ENCODE assay signal across 8 mouse cellular contexts in the genomic region with DNA sequence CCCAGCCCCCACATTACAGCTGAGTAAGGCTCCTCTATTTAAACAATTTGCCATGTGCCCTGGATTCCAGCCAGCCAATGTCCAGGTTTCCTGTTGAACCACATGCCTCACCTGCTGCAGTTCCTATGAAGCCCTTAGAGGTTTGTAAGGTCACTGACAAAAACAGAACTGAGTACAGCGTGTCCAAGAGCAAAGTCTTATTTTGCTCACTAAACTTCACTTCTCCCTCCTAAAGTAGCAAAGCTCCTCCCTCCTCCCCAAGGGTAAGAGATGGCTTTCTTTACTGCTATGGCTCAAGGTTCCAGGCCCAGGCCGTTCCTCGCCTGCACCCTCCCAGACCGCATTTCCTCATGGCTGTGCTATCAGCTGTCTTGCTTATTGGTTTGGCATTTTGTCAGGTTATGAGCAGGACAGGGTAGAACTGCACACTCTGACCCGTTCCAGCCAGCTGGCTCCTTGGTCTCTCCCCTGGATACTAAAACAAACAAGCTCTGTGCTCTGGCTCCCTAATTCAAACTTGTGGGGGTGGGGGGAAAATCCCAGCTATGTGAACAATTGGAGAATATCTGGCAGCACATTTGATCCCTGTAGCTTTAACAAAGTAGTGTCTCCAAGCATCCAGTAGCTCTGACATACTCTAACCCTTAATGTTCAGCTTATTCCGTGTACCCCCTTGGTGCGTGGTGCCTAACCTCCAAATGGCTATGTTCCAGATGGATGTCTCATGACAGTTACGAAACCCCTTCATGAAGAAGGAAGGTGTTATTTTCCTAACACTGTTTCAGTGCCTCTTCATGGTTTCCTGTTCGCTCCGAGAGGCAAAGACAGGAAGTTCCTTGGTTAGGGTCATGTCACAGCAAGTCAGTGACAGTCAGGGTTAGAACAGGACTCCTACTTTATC. TPM values are rescaled to one million over a fixed set of nuclear protein-coding genes. Genes with fewer than 3 reads are reported as not detected.
DNase-seq lines count a peak whose midpoint lies in the region; ATAC-seq and TF ChIP-seq lines count a peak whose summit lies in the region.

No protein-coding gene starts in this region.

- TF ChIP-seq EP300 in liver, postnatal 0 days (IDR thresholded peaks at IDR 0.05; ENCODE audit: low read depth) = peak; percentile 79

- H3K9me3 ChIP-seq in liver, postnatal 0 days (ENCODE audit: low read length) = no peaks in the 10 kb centered on the region

- H3K36me3 ChIP-seq in liver, postnatal 0 days (replicated peaks; ENCODE audit: insufficient read depth, low read length) = peaks cover 34% of the 10 kb centered on the region

- peak; percentile 77 for DNase-seq in CD4-positive helper T cell, adult 2 months (ENCODE audit: low read depth, low spot score)
- peak; percentile 81 for DNase-seq in adrenal gland, postnatal 14 days
- peak; percentile 84 to 85 for DNase-seq in heart, postnatal 14 days
- DNase-seq in layer of hippocampus, adult 18-20 months (ENCODE audit: low spot score in 2 of 2) = peak; percentile 43 to 86
- peak; percentile 82 for DNase-seq in liver, postnatal 0 days
- DNase-seq in right cerebral cortex, postnatal 36 days (ENCODE audit: low spot score in 2 of 2) = peak; percentile 63 to 77
- peak; percentile 34 for DNase-seq in yolk sac, embryonic 10.5 days (ENCODE audit: low spot score)

- H3K27me3 ChIP-seq in liver, postnatal 0 days (ENCODE audit: insufficient read depth, low read length) = no peaks in the 10 kb centered on the region

- no peak overlapping the region for H3K4me3 ChIP-seq in liver, postnatal 0 days (ENCODE audit: low read depth, low read length)

- WGBS in liver, postnatal 0 days (ENCODE audit: insufficient replicate concordance) = 5% methylated on average over 10 of the region's 10 CpGs

- TF ChIP-seq CTCF in liver, postnatal 0 days (IDR thresholded peaks at IDR 0.05; ENCODE audit: low read depth) = no peak; the same call in 1 of the 2 replicates

- H3K9ac ChIP-seq in liver, postnatal 0 days (replicated peaks) = peak overlapping the region; percentile 47

- peak overlapping the region; percentile 49 for H3K4me2 ChIP-seq in liver, postnatal 0 days (ENCODE audit: low read depth, low read length)

- peaks cover 56% of the 10 kb centered on the region for H3K4me1 ChIP-seq in liver, postnatal 0 days (ENCODE audit: insufficient read depth)

- intact Hi-C loops in heart, postnatal 14 days (cut with DNase I) = no loop called here

- peak overlapping the region; percentile 99 for H3K27ac ChIP-seq in liver, postnatal 0 days (ENCODE audit: low read depth)

- peak; percentile 69 for ATAC-seq in erythroid progenitor cell, adult 5-6 weeks (replicated peaks; ENCODE audit: low FRiP score, poor library complexity, severe bottlenecking)
- ATAC-seq in liver, postnatal 0 days = peak; percentile 91

RNA-seq across cellular contexts. Expression of gene Dclre1b, which starts 7.4 kb away (rescaled TPM):
- 16.6 and 21.9 TPM in 2 replicates for total RNA-seq in adrenal gland, postnatal 14 days (2021)
- 14.3 and 22.0 TPM in 2 replicates for total RNA-seq in erythroid progenitor cell, adult 5-6 weeks (2015; ENCODE audit: low replicate concordance)
- total RNA-seq in erythroid progenitor cell, adult 5-6 weeks (2017; ENCODE audit: low replicate concordance) = 13.4 and 23.0 TPM in 2 replicates
- total RNA-seq in heart, postnatal 14 days (2021) = 10 to 100 TPM; 11.7 to 12.7 TPM
- total RNA-seq in layer of hippocampus, adult 18-20 months (2021) = 10 to 100 TPM in 1 of 2 experiments, 1 to 10 TPM in 1; 9.0 to 12.2 TPM
- polyA plus RNA-seq in liver, postnatal 0 days (2015; fragmentation: Nextera tagmentation; extraction: Ambion mirVana) = 19.0 and 22.8 TPM in 2 replicates

RNA-seq across cellular contexts. Expression of gene Ap4b1, which starts 7.4 kb away (rescaled TPM):
- total RNA-seq in adrenal gland, postnatal 14 days (2021) = 17.2 and 29.1 TPM in 2 replicates
- total RNA-seq in erythroid progenitor cell, adult 5-6 weeks (2015; ENCODE audit: low replicate concordance) = 31.4 and 43.6 TPM in 2 replicates
- total RNA-seq in erythroid progenitor cell, adult 5-6 weeks (2017; ENCODE audit: low replicate concordance) = 36.1 and 43.8 TPM in 2 replicates
- total RNA-seq in heart, postnatal 14 days (2021) = 10 to 100 TPM; 12.7 to 13.9 TPM
- total RNA-seq in layer of hippocampus, adult 18-20 months (2021) = 10 to 100 TPM; 11.4 to 12.6 TPM
- 12.5 and 14.1 TPM in 2 replicates for polyA plus RNA-seq in liver, postnatal 0 days (2015; fragmentation: Nextera tagmentation; extraction: Ambion mirVana)

RNA-seq across cellular contexts. Expression of gene Gm43064, which starts 7.5 kb away (rescaled TPM):
- 0.23 TPM in 1 of 2 replicates, not detected in the other for total RNA-seq in adrenal gland, postnatal 14 days (2021)
- total RNA-seq in erythroid progenitor cell, adult 5-6 weeks (2015; ENCODE audit: low replicate concordance) = 3.2 and 21.4 TPM in 2 replicates
- total RNA-seq in erythroid progenitor cell, adult 5-6 weeks (2017; ENCODE audit: low replicate concordance) = 7.6 TPM in 1 of 2 replicates, not detected in the other
- total RNA-seq in heart, postnatal 14 days (2021) = under 1 TPM; 0.12 TPM
- under 1 TPM; 0.42 to 0.79 TPM for total RNA-seq in layer of hippocampus, adult 18-20 months (2021)
- polyA plus RNA-seq in liver, postnatal 0 days (2015; fragmentation: Nextera tagmentation; extraction: Ambion mirVana) = 0.12 TPM in 1 of 2 replicates, not detected in the other

RNA-seq across cellular contexts. Expression of gene Hipk1, which starts 10.5 kb away (rescaled TPM):
- total RNA-seq in adrenal gland, postnatal 14 days (2021) = 149 and 198 TPM in 2 replicates
- total RNA-seq in erythroid progenitor cell, adult 5-6 weeks (2015; ENCODE audit: low replicate concordance) = 303 and 379 TPM in 2 replicates
- total RNA-seq in erythroid progenitor cell, adult 5-6 weeks (2017; ENCODE audit: low replicate concordance) = 286 and 299 TPM in 2 replicates
- total RNA-seq in heart, postnatal 14 days (2021) = 100 to 1,000 TPM; 113 to 115 TPM
- total RNA-seq in layer of hippocampus, adult 18-20 months (2021) = 100 to 1,000 TPM; 131 to 137 TPM
- polyA plus RNA-seq in liver, postnatal 0 days (2015; fragmentation: Nextera tagmentation; extraction: Ambion mirVana) = 7.6 and 8.3 TPM in 2 replicates

RNA-seq across cellular contexts. Expression of gene Bcl2l15, which starts 30.5 kb away (rescaled TPM):
- 0.52 and 0.56 TPM in 2 replicates for total RNA-seq in adrenal gland, postnatal 14 days (2021)
- total RNA-seq in erythroid progenitor cell, adult 5-6 weeks (2015; ENCODE audit: low replicate concordance) = 5.4 and 12.3 TPM in 2 replicates
- total RNA-seq in erythroid progenitor cell, adult 5-6 weeks (2017; ENCODE audit: low replicate concordance) = 1.7 and 5.3 TPM in 2 replicates
- not detected for total RNA-seq in heart, postnatal 14 days (2021)
- total RNA-seq in layer of hippocampus, adult 18-20 months (2021) = 1 to 10 TPM; 1.1 to 1.4 TPM
- 0.07 and 0.54 TPM in 2 replicates for polyA plus RNA-seq in liver, postnatal 0 days (2015; fragmentation: Nextera tagmentation; extraction: Ambion mirVana)

Comparison
In these comparisons a context has a peak if more than half of its experiments do, and no peak if none do; other contexts are left out.
1. DNase-seq: peak in every context shown above with its lines; median percentile 84 in heart, postnatal 14 days; 82 in liver, postnatal 0 days; 81 in adrenal gland, postnatal 14 days; 77 in CD4-positive helper T cell, adult 2 months; 70 in right cerebral cortex, postnatal 36 days; 64 in layer of hippocampus, adult 18-20 months; 34 in yolk sac, embryonic 10.5 days.